Mouse (Mus musculus): ENCODE data around the gene Grin2c.

GRCm38 (mm10) chr11:115287386-115287785 lies 20.3 kb upstream of the Grin2c start:
- TF ChIP-seq CTCF (IDR thresholded peaks at IDR 0.05; ENCODE audit: insufficient read depth, low read length), result no peak
- TF ChIP-seq POLR2A (IDR thresholded peaks at IDR 0.05; ENCODE audit: borderline replicate concordance, extremely low read depth, low read depth, low read length), result no peak
